Mouse (Mus musculus): ENCODE results near the gene Ccer2.

GRCm38 (mm10) chr7:28808221-28808941, 52.4 kb downstream of the Ccer2 start, which contains the start of gene Hnrnpl:
- no peak for TF ChIP-seq POLR2A (IDR thresholded peaks at IDR 0.05; ENCODE audit: borderline replicate concordance, control insufficient read depth, low read depth, low read length)
- TF ChIP-seq CTCF (IDR thresholded peaks at IDR 0.05; ENCODE audit: control insufficient read depth, insufficient read depth, low read length): no peak
